Mouse (Mus musculus) limb, embryonic 12.5 days (tissue): ENCODE measurements at regions not wholly inside any gene's neighbourhood (a gene's known extent, or its start where the extent isn't known, plus 50 kb on each side); places are given as distances from the start of the nearest gene placed in this dataset.
"Not testable (repeated sequence)": the region's sequence is repeated elsewhere in the genome, so short reads cannot be mapped to it uniquely, and the experiment has no call there.

Experiments used
- ATAC-seq: fragments of 200-750 bp; cut with Nextera tagmentation; 2 replicates; pipeline ENCODE4 v1.8.0; 2017; ENCODE audit warnings: low read depth, moderate TSS enrichment; ENCODE audit not compliant: insufficient number of reproducible peaks, insufficient read depth, low FRiP score, low TSS enrichment
- H3K27ac ChIP-seq: fragments of 300-500 bp; sonication (generic); 2 replicates; pipeline ENCODE4 v1.5.1; 2016; ENCODE audit warnings: mild to moderate bottlenecking, moderate library complexity
- H3K27me3 ChIP-seq: fragments of 300-500 bp; sonication (generic); 2 replicates; pipeline ENCODE4 v1.6.1; 2016; ENCODE audit warnings: mild to moderate bottlenecking, moderate library complexity
- H3K36me3 ChIP-seq: fragments of 300-500 bp; sonication (generic); 2 replicates; pipeline ENCODE4 v1.6.1; 2016; ENCODE audit warnings: mild to moderate bottlenecking, moderate library complexity
- H3K4me1 ChIP-seq: fragments of 300-500 bp; sonication (generic); replicated peaks from 2 replicates; pipeline ENCODE4 v1.6.1; 2016
- H3K4me2 ChIP-seq: fragments of 300-500 bp; sonication (generic); 2 replicates; pipeline ENCODE4 v1.6.1; 2016; ENCODE audit warnings: mild to moderate bottlenecking, moderate library complexity
- H3K4me3 ChIP-seq: fragments of 300-500 bp; sonication (generic); replicated peaks from 2 replicates; pipeline ENCODE4 v1.5.1; 2016; ENCODE audit warnings: mild to moderate bottlenecking
- H3K9ac ChIP-seq: fragments of 300-500 bp; sonication (generic); replicated peaks from 2 replicates; pipeline ENCODE4 v1.6.1; 2016; ENCODE audit warnings: mild to moderate bottlenecking, moderate library complexity
- H3K9me3 ChIP-seq: fragments of 300-500 bp; sonication (generic); 2 replicates; pipeline ENCODE4 v1.6.1; 2016; ENCODE audit warnings: mild to moderate bottlenecking, moderate library complexity
- WGBS: fragments of 180-500 bp; shearing (Covaris S2); methylation state at CpG from one replicate; pipeline ENCODE4 v1.1.7; 2016; 5-methylcytosine and 5-hydroxymethylcytosine counted together

DNA sequence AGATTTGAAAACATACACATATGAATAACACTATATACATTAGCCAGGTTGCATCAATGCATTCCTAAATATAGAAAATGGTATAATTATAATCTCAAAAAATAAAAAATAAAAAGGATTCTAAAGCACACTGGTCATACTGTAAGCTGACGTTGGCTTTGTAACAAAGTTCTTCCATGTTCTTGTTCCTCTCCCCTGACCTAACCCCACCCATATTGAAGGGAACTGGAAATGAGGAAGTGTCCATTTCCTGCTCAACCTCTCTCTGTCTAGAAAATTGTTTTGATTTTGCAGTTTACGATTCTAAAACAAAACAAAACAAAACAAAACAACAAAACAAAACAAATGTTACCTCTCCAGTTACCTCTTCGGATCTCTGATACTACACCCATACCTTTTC, 427.5 kb upstream of the Dab2 start:
- 90% methylated on average over 3 of the region's 3 CpGs for WGBS

DNA sequence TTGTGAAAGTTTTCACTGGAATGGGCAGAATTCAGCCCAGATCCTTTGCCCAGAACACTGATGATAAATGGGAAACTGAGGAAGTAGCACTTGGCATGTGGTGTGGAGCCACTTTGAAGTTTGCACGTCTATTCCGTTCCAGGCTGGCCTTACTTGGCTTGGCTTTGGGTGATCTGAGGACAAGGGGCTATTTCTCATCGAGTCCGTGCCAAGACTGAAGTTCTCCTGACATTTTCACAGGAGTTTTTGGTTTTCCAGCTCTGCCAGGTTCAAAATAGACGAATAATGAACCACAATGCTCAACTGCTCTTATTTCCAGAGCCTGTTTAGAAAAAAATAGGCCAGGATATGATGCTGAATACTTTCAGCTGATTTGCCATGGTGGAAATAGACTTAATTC, 421.8 kb upstream of the Dab2 start:
- no peaks in the 10 kb centered on the region for H3K9me3 ChIP-seq
- no peak overlapping the region for H3K4me2 ChIP-seq
- H3K27me3 ChIP-seq, result no peaks in the 10 kb centered on the region
- H3K4me3 ChIP-seq, result no peak overlapping the region
- no peaks in the 10 kb centered on the region for H3K36me3 ChIP-seq
- ATAC-seq, result no peak
- WGBS, result 84% methylated on average over 5 of the region's 5 CpGs
- H3K9ac ChIP-seq, result no peak overlapping the region
- no peaks in the 10 kb centered on the region for H3K4me1 ChIP-seq
- no peak overlapping the region for H3K27ac ChIP-seq

More for the DNA sequence above, 427.5 kb upstream of the Dab2 start:
- H3K9me3 ChIP-seq, result no peaks in the 10 kb centered on the region
- no peaks in the 10 kb centered on the region for H3K27me3 ChIP-seq
- H3K4me2 ChIP-seq, result no peak overlapping the region
- H3K4me1 ChIP-seq, result peaks cover 14% of the 10 kb centered on the region
- ATAC-seq, result no peak
- no peak overlapping the region for H3K4me3 ChIP-seq
- H3K36me3 ChIP-seq, result no peaks in the 10 kb centered on the region
- H3K27ac ChIP-seq, result no peak overlapping the region
- no peak overlapping the region for H3K9ac ChIP-seq

DNA sequence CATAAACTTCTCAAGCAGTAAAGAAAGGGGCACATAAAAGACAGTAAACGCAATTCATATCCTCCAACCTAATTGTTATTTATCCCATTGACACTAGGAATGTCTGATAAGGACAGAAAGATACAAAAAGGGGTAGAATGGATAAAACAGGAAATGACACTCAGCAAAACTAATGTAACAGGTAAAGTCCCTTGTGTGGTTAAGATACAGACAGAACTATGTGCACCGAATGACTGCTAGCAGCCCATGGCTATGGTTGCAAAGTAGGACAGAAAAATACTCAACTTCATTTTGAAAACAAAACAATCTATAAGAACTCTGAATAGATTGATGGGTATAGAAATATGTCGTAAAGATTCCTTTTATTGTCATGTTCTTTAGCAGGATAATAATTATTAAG, 408.4 kb upstream of the Dab2 start:
- H3K4me1 ChIP-seq, result no peaks in the 10 kb centered on the region
- no peaks in the 10 kb centered on the region for H3K9me3 ChIP-seq
- no peak overlapping the region for H3K4me2 ChIP-seq
- no peak overlapping the region for H3K9ac ChIP-seq
- H3K36me3 ChIP-seq, result no peaks in the 10 kb centered on the region
- no peak overlapping the region for H3K27ac ChIP-seq
- ATAC-seq, result no peak
- 86% methylated on average over 3 of the region's 3 CpGs for WGBS
- H3K4me3 ChIP-seq, result no peak overlapping the region
- no peaks in the 10 kb centered on the region for H3K27me3 ChIP-seq

DNA sequence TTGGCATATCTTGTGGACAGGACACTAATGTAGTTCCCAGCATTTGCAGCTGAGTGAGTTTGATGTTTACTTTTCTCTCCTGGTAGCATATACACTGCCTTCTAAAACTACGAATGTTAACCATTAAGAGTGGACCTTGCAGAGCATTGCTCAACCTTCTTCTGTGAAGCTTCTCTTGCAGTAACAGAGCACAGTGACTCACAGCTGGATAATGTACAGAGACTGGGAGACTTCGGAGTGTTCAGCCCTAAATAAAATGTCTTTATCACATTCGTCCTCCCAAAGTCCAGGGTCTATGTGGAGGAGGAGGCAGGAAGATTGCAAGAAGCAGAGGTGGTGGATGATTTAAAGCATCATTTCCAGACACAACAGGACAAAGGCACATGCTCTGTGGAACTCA, 407.6 kb upstream of the Dab2 start:
- no peak overlapping the region for H3K4me3 ChIP-seq
- ATAC-seq, result no peak
- WGBS, result 82% methylated on average over 3 of the region's 3 CpGs

DNA sequence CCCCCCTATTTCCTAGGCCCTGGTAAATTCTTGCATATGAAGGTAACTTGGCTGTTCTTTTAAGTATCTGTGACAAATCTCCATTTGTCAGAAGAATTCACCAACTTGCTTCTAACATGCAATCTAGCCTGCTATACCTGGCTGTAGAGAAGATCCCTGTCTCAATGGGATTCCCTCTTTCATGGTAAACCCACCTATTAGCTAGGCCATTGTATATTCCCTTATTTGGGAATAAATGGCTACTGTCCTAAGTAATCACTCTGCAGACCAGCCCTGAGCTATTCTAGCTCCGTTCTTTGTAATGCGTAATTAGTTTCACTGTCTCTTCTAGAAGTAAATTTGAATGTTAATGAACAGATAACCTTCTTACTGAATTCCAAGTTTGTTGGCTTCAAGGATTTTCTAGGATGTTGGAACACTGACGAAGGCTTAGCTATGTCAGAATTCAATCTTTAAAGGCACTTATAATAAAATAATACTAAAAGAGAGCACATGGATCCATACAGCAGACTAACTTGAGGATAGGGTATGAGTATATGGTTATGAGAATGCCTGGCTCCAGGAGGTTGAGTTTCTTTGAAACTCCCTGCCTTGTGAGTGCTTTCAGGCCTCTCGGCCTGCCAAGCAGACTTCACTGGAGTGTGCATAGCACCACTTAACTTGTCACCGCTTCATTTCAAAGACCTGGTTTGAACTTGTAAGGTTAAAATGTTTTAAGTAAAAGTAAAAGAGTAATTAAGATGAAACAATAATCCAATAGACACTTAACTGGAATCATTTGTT, 403.7 kb upstream of the Dab2 start:
- WGBS, result 88% methylated on average over 5 of the region's 5 CpGs
- not testable (repeated sequence) for H3K9me3 ChIP-seq, ATAC-seq, H3K27me3 ChIP-seq, H3K36me3 ChIP-seq, H3K4me3 ChIP-seq, H3K4me1 ChIP-seq, H3K27ac ChIP-seq, H3K9ac ChIP-seq, H3K4me2 ChIP-seq

More for the DNA sequence above, 407.6 kb upstream of the Dab2 start:
- Histone ChIP-seq H3K4me1 (no peaks in the 10 kb centered on the region), H3K27me3 (no peaks in the 10 kb centered on the region), H3K9me3 (no peaks in the 10 kb centered on the region), H3K27ac (no peak overlapping the region), H3K9ac (no peak overlapping the region), H3K4me2 (no peak overlapping the region), H3K36me3 (no peaks in the 10 kb centered on the region)

DNA sequence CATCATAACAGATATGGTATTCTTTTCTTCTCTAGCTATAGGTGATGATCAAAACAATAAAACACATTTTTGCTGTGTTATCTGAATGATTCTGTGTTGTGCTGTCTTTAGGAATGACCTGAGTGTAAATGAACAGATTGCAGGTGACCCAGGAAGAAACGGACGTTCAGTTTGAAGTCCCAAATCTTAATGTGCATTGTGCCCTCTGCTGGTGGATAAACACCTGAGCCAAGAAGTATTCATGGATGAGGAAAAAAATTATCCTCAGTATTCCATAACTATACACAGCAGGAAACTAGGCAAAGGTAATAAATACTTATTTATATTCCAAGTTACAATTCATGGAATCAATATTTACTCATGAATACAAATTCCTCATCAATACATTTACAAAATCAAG, 384.3 kb upstream of the Dab2 start:
- Histone ChIP-seq H3K36me3 (no peaks in the 10 kb centered on the region), H3K4me3 (no peak overlapping the region), H3K4me2 (no peak overlapping the region), H3K4me1 (no peaks in the 10 kb centered on the region), H3K27me3 (no peaks in the 10 kb centered on the region), H3K9me3 (no peaks in the 10 kb centered on the region), H3K9ac (no peak overlapping the region), H3K27ac (no peak overlapping the region)
- WGBS, result 7% methylated on average over 2 of the region's 2 CpGs
- ATAC-seq, result no peak

DNA sequence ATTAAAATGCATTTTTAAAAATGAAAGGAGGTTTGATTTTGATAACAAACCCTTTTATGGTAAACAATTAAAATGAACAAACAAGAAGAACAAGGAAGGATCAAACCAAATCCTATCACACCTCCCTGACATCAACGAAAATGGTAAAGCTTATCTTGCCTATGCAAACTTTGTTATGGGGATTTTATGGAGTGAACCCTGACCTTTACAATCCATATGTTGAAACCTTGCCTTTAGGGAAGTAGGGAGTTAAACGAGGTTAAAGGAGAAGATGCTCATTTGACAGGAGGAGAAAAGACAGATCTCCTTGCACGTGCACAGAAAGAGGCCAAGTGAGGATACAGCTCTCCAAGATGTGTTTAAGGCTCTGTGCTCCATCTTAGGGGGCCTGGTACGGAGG, 379.5 kb upstream of the Dab2 start:
- no peak overlapping the region for H3K27ac ChIP-seq
- no peak overlapping the region for H3K4me2 ChIP-seq
- H3K9me3 ChIP-seq, result no peaks in the 10 kb centered on the region
- no peak overlapping the region for H3K4me3 ChIP-seq
- no peak for ATAC-seq
- 27% methylated on average over 4 of the region's 4 CpGs for WGBS
- H3K27me3 ChIP-seq, result no peaks in the 10 kb centered on the region
- H3K36me3 ChIP-seq, result no peaks in the 10 kb centered on the region
- no peaks in the 10 kb centered on the region for H3K4me1 ChIP-seq
- no peak overlapping the region for H3K9ac ChIP-seq

DNA sequence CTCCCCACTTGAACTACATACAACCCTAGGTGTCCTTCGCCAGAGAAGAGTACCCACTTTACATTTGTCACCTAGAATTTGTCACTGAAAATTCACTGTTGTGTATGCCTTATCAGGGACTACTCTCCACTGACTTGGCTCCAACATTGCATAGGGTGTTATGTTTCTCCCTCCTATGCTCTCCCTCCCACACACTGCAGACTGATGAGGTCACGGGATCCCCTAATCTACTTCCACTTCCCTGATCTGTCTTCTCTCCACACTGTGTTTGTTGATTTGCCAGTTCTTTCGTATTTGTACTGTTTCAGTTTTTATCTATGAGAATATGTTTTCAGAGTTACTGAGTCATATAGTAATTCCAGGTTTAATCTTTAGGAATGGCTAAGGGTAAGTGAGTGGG, 371.8 kb upstream of the Dab2 start:
- 77% methylated on average over 3 of the region's 3 CpGs for WGBS

DNA sequence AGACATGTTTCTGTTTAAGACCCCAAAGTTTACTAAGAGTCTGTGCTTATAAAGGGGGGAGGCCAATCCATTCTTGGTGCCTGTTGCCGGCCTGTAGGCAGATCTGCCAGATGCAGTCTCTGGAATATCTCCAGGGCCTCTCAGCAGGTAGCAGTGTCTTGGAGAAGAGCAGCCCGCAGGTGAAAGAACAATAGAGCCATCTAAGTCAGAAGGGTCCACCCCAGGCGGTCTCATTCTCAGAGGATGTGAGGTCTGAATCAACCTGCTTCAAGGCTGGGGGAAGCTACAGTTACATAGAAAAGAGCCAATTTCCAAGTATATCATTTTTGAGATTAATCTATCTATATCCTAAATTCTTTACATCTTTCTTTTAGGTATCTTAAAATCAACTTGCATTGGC, 366.0 kb upstream of the Dab2 start:
- ATAC-seq, result no peak
- H3K9me3 ChIP-seq, result no peaks in the 10 kb centered on the region
- no peak overlapping the region for H3K4me2 ChIP-seq
- WGBS, result 46% methylated on average over 3 of the region's 3 CpGs
- no peak overlapping the region for H3K4me3 ChIP-seq
- no peaks in the 10 kb centered on the region for H3K4me1 ChIP-seq
- no peak overlapping the region for H3K9ac ChIP-seq
- no peaks in the 10 kb centered on the region for H3K27me3 ChIP-seq
- H3K27ac ChIP-seq, result no peak overlapping the region
- no peaks in the 10 kb centered on the region for H3K36me3 ChIP-seq

More for the DNA sequence above, 371.8 kb upstream of the Dab2 start:
- H3K4me3 ChIP-seq, result no peak overlapping the region
- ATAC-seq, result no peak
- H3K9me3 ChIP-seq, result no peaks in the 10 kb centered on the region
- no peaks in the 10 kb centered on the region for H3K36me3 ChIP-seq
- no peak overlapping the region for H3K9ac ChIP-seq
- no peaks in the 10 kb centered on the region for H3K4me1 ChIP-seq
- no peaks in the 10 kb centered on the region for H3K27me3 ChIP-seq
- H3K27ac ChIP-seq, result no peak overlapping the region
- H3K4me2 ChIP-seq, result no peak overlapping the region

DNA sequence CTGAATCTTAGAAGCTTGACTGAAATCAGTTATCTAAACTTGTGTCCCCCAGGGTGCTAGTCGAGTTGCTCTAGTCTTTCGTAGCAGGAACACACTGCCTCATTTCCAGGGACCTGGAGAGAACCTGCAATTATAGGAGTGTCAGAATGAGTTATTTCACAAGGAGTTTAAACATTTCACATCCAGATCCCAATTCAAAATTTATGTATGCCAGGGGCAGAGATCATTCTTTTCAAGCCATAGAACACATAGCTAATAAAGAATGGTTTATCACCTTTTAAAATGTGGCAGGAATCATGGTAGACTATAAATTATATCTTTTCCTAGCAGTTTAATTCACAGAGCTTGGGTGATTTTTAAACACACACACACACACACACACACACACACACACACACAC, 358.6 kb upstream of the Dab2 start:
- no peaks in the 10 kb centered on the region for H3K9me3 ChIP-seq
- 5% methylated on average over 2 of the region's 2 CpGs for WGBS
- H3K4me3 ChIP-seq, result no peak overlapping the region
- ATAC-seq, result no peak
- no peaks in the 10 kb centered on the region for H3K36me3 ChIP-seq
- no peak overlapping the region for H3K27ac ChIP-seq
- no peak overlapping the region for H3K4me2 ChIP-seq
- H3K4me1 ChIP-seq, result no peaks in the 10 kb centered on the region
- no peaks in the 10 kb centered on the region for H3K27me3 ChIP-seq
- H3K9ac ChIP-seq, result no peak overlapping the region

DNA sequence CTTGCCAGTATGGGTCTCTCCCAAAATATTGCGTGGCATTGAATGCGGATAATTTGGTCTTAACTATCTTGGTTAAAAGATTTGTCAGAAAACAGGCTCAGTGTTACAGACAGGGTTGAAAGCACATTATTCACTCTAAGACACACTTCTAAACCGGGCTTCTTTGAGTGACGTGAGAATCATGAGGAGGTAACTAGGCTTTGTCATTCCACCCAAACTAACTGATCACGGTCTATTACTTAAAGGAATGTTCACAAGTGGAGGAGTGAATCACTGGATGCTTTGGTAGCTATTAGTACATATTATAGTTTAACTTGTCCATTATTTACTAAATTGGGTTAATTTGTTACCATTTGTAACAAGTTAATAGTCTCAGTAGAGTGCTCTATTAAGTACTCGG, 352.9 kb upstream of the Dab2 start:
- no peak overlapping the region for H3K4me3 ChIP-seq
- no peaks in the 10 kb centered on the region for H3K4me1 ChIP-seq
- no peaks in the 10 kb centered on the region for H3K27me3 ChIP-seq
- H3K9ac ChIP-seq, result no peak overlapping the region
- no peak for ATAC-seq
- no peak overlapping the region for H3K27ac ChIP-seq
- no peaks in the 10 kb centered on the region for H3K9me3 ChIP-seq
- H3K36me3 ChIP-seq, result no peaks in the 10 kb centered on the region
- H3K4me2 ChIP-seq, result no peak overlapping the region
- 87% methylated on average over 6 of the region's 6 CpGs for WGBS

DNA sequence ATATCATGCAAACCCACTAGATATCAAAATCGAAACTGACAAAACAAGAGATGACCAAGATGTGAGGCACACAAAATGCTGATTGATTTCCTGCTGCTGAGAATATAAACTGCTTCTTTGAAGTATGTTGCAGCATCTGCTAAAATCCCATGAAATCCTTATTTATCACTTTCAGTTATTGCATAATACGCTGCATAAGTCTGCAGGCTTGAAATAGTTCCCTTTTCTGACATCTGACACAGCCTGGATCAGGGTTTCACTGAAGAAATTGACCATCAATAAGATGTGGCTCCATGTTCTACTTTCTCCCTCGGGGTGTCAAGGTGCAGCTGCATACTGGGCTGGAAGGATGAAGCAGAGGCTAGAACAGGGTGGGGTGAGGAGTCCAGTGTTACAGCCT, 348.7 kb upstream of the Dab2 start:
- Histone ChIP-seq H3K27ac (no peak overlapping the region), H3K4me1 (no peaks in the 10 kb centered on the region), H3K4me2 (no peak overlapping the region), H3K27me3 (no peaks in the 10 kb centered on the region), H3K9ac (no peak overlapping the region), H3K4me3 (no peak overlapping the region), H3K9me3 (no peaks in the 10 kb centered on the region), H3K36me3 (no peaks in the 10 kb centered on the region)
- 82% methylated on average over 3 of the region's 3 CpGs for WGBS
- no peak for ATAC-seq
